Mouse (Mus musculus): ENCODE results near the gene Gm3409. TPM values are rescaled to one million over a fixed set of nuclear protein-coding genes. Genes with fewer than 3 reads are reported as not detected.

Gm3409 gene
- polyA plus RNA-seq (2014; fragmentation: Illumina TruSeq; extraction: RNeasy Lipid Tissue Mini Kit (QIAGEN cat#74804); ENCODE audit: low read depth, low replicate concordance), result not detected

GRCm38 (mm10) chr5:146537347-146537746 is at the start of gene Gm3409:
Gene Gm3409 (plus strand): TSS chr5:146537647.

DNA sequence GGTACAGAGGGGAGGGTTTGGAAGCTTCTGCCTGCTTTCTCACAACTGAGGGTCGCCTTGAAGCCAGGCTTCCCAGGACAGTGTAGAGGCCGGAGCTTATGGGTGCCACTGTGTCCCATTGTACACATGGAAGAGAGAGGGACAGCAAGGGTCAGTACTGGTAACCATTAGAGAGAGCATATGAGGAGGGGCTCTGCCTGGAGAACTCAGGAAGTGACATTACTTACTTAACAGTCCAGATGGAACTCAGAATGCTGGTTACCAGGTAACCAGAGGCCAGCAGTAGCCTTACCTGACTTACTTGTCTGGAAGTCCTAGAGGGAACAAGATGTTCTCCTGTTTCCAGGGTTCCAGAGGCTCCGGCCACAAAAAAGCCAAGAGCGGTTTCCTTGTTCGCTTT is 46.4 kb upstream of the Gm3409 start, which contains the start of gene Gm6370:
TSS of gene Gm6370 (plus strand) at position 301 of the 400 bp plus-strand sequence.

GRCm38 (mm10) chr5:146502099-146502498 is 35.3 kb upstream of the Gm3409 start, which contains the start of gene 4930449I24Rik:
Gene 4930449I24Rik (plus strand): TSS chr5:146502399.

DNA sequence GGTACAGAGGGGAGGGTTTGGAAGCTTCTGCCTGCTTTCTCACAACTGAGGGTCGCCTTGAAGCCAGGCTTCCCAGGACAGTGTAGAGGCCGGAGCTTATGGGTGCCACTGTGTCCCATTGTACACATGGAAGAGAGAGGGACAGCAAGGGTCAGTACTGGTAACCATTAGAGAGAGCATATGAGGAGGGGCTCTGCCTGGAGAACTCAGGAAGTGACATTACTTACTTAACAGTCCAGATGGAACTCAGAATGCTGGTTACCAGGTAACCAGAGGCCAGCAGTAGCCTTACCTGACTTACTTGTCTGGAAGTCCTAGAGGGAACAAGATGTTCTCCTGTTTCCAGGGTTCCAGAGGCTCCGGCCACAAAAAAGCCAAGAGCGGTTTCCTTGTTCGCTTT is 23.6 kb upstream of the Gm3409 start, which contains the start of gene Gm3402:
TSS of gene Gm3402 (plus strand) at position 301 of the 400 bp plus-strand sequence.

DNA sequence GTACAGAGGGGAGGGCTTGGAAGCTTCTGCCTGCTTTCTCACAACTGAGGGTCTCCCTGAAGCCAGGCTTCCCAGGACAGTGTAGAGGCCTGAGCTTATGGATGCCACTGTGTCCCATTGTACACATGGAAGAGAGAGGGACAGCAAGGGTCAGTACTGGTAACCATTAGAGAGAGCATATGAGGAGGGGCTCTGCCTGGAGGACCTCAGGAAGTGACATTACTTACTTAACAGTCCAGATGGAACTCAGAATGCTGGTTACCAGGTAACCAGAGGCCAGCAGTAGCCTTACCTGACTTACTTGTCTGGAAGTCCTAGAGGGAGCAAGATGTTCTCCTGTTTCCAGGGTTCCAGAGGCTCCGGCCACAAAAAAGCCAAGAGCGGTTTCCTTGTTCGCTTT is 11.9 kb upstream of the Gm3409 start, which contains the start of gene Gm3404:
TSS of gene Gm3404 (plus strand) at position 301 of the 400 bp plus-strand sequence.

DNA sequence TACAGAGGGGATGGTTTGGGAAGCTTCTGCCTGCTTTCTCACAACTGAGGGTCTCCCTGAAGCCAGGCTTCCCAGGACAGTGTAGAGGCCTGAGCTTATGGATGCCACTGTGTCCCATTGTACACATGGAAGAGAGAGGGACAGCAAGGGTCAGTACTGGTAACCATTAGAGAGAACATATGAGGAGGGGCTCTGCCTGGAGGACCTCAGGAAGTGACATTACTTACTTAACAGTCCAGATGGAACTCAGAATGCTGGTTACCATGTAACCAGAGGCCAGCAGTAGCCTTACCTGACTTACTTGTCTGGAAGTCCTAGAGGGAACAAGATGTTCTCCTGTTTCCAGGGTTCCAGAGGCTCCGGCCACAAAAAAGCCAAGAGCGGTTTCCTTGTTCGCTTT is 18.4 kb downstream of the Gm3409 start, which contains the start of gene Gm3415:
TSS of gene Gm3415 (plus strand) at position 301 of the 400 bp plus-strand sequence.

GRCm38 (mm10) chr5:146584478-146585306 is 47.2 kb downstream of the Gm3409 start, which contains the start of gene Gpr12:
Gene Gpr12 (minus strand): TSS chr5:146585239.

Other genes starting within 250 kb of the Gm3409 start
- gene Wasf3, start 152.7 kb upstream of the Gm3409 start, polyA plus RNA-seq (2014; fragmentation: Illumina TruSeq; extraction: RNeasy Lipid Tissue Mini Kit (QIAGEN cat#74804); ENCODE audit: low read depth, low replicate concordance), result 70.2 TPM
- gene Gm6408, start 55.7 kb upstream of the Gm3409 start, polyA plus RNA-seq (2014; fragmentation: Illumina TruSeq; extraction: RNeasy Lipid Tissue Mini Kit (QIAGEN cat#74804); ENCODE audit: low read depth, low replicate concordance), result not detected
- not detected for gene Gm6370, start 46.3 kb upstream of the Gm3409 start, polyA plus RNA-seq (2014; fragmentation: Illumina TruSeq; extraction: RNeasy Lipid Tissue Mini Kit (QIAGEN cat#74804); ENCODE audit: low read depth, low replicate concordance)
- gene 4930449I24Rik, start 35.2 kb upstream of the Gm3409 start, polyA plus RNA-seq (2014; fragmentation: Illumina TruSeq; extraction: RNeasy Lipid Tissue Mini Kit (QIAGEN cat#74804); ENCODE audit: low read depth, low replicate concordance), result not detected
- gene Gm3402, start 23.5 kb upstream of the Gm3409 start, polyA plus RNA-seq (2014; fragmentation: Illumina TruSeq; extraction: RNeasy Lipid Tissue Mini Kit (QIAGEN cat#74804); ENCODE audit: low read depth, low replicate concordance), result not detected
- not detected for gene Gm3404, start 11.8 kb upstream of the Gm3409 start, polyA plus RNA-seq (2014; fragmentation: Illumina TruSeq; extraction: RNeasy Lipid Tissue Mini Kit (QIAGEN cat#74804); ENCODE audit: low read depth, low replicate concordance)
- gene Gm3415, start 18.5 kb downstream of the Gm3409 start, polyA plus RNA-seq (2014; fragmentation: Illumina TruSeq; extraction: RNeasy Lipid Tissue Mini Kit (QIAGEN cat#74804); ENCODE audit: low read depth, low replicate concordance), result not detected
- gene Gpr12, start 47.6 kb downstream of the Gm3409 start, polyA plus RNA-seq (2014; fragmentation: Illumina TruSeq; extraction: RNeasy Lipid Tissue Mini Kit (QIAGEN cat#74804); ENCODE audit: low read depth, low replicate concordance), result not detected